Mouse (Mus musculus): Measurements from ENCODE around the gene Plekha1. TPM values are rescaled to one million over a fixed set of nuclear protein-coding genes. Genes with fewer than 3 reads are reported as not detected.

The Plekha1 gene
- polyA plus RNA-seq, 1 experiment from 2014 or later, result 21.3 TPM

DNA sequence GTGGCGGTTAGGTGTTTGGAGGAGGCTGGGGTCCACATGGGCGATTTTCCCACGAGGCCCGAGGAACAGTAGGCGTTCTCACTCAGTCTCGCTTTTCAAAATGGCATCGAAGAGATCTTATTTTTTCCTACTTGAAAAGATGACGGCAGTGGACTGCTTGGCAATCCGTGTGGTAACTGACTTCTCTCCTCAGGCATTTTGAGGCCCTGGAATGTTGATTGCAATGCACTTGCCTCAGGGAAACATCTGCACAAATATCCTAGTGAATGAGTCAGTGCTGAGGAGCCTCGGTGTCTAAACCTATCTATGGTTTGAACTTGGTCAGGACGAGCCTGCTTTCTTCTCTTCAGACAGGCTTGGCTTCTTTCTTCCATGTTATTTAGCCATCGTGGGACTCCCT lies 80.7 kb downstream of the Plekha1 start:
- Histone ChIP-seq H3K9me3 (ENCODE audit: control insufficient read depth, low read length) (no peaks in the 10 kb centered on the region), H3K27ac (replicated peaks; ENCODE audit: low read depth, low read length) (no peak overlapping the region), H3K27me3 (ENCODE audit: control insufficient read depth, insufficient read depth, low read length) (no peaks in the 10 kb centered on the region), H3K4me1 (ENCODE audit: control insufficient read depth, insufficient read depth, low read length) (no peaks in the 10 kb centered on the region), H3K36me3 (ENCODE audit: control insufficient read depth, insufficient read depth, low read length) (no peaks in the 10 kb centered on the region), H3K4me2 (ENCODE audit: low read depth, severe bottlenecking) (no peak overlapping the region), H3K4me3 (ENCODE audit: low read depth, low read length) (no peak overlapping the region), H3K9ac (ENCODE audit: low read length) (no peak overlapping the region)
- ATAC-seq (ENCODE audit: insufficient number of reproducible peaks, low FRiP score, low TSS enrichment, low read depth) (no peak), DNase-seq (ENCODE audit: low spot score) (no peak)
- WGBS, result 85% methylated on average over 12 of the region's 12 CpGs

- Histone ChIP-seq H3K4me2 (ENCODE audit: low read depth, severe bottlenecking) (no peak overlapping the region), H3K9ac (ENCODE audit: low read length) (no peak overlapping the region), H3K36me3 (ENCODE audit: control insufficient read depth, insufficient read depth, low read length) (no peaks in the 10 kb centered on the region), H3K4me3 (ENCODE audit: low read depth, low read length) (no peak overlapping the region), H3K9me3 (ENCODE audit: control insufficient read depth, low read length) (no peaks in the 10 kb centered on the region), H3K4me1 (ENCODE audit: control insufficient read depth, insufficient read depth, low read length) (no peaks in the 10 kb centered on the region), H3K27me3 (ENCODE audit: control insufficient read depth, insufficient read depth, low read length) (no peaks in the 10 kb centered on the region), H3K27ac (replicated peaks; ENCODE audit: low read depth, low read length) (no peak overlapping the region)
- DNase-seq (ENCODE audit: low spot score) (no peak), ATAC-seq (ENCODE audit: insufficient number of reproducible peaks, low FRiP score, low TSS enrichment, low read depth) (no peak)
- 68% methylated on average over 5 of the region's 5 CpGs for WGBS
These were observed 83.1 kb downstream of the Plekha1 start for GRCm38 (mm10) chr7:130948563-130949208.

- Histone ChIP-seq H3K9ac (ENCODE audit: low read length) (no peak overlapping the region), H3K27ac (replicated peaks; ENCODE audit: low read depth, low read length) (no peak overlapping the region), H3K4me1 (ENCODE audit: control insufficient read depth, insufficient read depth, low read length) (no peaks in the 10 kb centered on the region), H3K36me3 (ENCODE audit: control insufficient read depth, insufficient read depth, low read length) (no peaks in the 10 kb centered on the region), H3K4me2 (ENCODE audit: low read depth, severe bottlenecking) (no peak overlapping the region), H3K9me3 (ENCODE audit: control insufficient read depth, low read length) (no peaks in the 10 kb centered on the region), H3K4me3 (ENCODE audit: low read depth, low read length) (no peak overlapping the region), H3K27me3 (ENCODE audit: control insufficient read depth, insufficient read depth, low read length) (no peaks in the 10 kb centered on the region)
- DNase-seq (ENCODE audit: low spot score), result no peak
- WGBS, result 50% methylated on average over 8 of the region's 8 CpGs
- ATAC-seq (ENCODE audit: insufficient number of reproducible peaks, low FRiP score, low TSS enrichment, low read depth), result no peak
These were observed 83.8 kb downstream of the Plekha1 start for GRCm38 (mm10) chr7:130949331-130949751.

DNA sequence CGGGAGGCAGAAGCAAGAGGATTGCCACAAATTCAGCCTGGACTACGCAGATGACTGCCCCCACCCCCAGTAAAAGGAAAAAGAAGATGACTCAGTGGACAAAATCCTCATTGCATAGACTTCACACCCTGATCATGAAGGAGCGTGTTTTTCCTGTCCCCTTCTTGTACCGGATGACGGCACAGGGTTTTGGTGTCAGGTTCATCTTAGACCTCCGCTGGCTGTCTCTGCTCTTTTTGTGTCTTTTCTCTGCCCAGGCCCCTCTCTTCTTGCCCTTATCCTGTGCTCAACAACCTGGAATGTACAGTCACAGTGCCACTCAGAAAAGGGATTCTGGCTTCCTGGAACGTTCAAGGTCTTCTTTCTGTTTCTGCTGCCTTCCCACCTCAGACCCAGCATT lies 84.9 kb downstream of the Plekha1 start:
- Histone ChIP-seq H3K36me3 (ENCODE audit: control insufficient read depth, insufficient read depth, low read length) (no peaks in the 10 kb centered on the region), H3K27me3 (ENCODE audit: control insufficient read depth, insufficient read depth, low read length) (no peaks in the 10 kb centered on the region), H3K4me2 (ENCODE audit: low read depth, severe bottlenecking) (no peak overlapping the region), H3K4me1 (ENCODE audit: control insufficient read depth, insufficient read depth, low read length) (no peaks in the 10 kb centered on the region), H3K4me3 (ENCODE audit: low read depth, low read length) (no peak overlapping the region), H3K27ac (replicated peaks; ENCODE audit: low read depth, low read length) (no peak overlapping the region), H3K9ac (ENCODE audit: low read length) (no peak overlapping the region), H3K9me3 (ENCODE audit: control insufficient read depth, low read length) (no peaks in the 10 kb centered on the region)
- WGBS, result 92% methylated on average over 7 of the region's 7 CpGs
- no peak for DNase-seq (ENCODE audit: low spot score)
- no peak for ATAC-seq (ENCODE audit: insufficient number of reproducible peaks, low FRiP score, low TSS enrichment, low read depth)

- Histone ChIP-seq H3K4me2 (ENCODE audit: low read depth, severe bottlenecking) (no peak overlapping the region), H3K27ac (replicated peaks; ENCODE audit: low read depth, low read length) (no peak overlapping the region), H3K4me1 (ENCODE audit: control insufficient read depth, insufficient read depth, low read length) (no peaks in the 10 kb centered on the region), H3K9me3 (ENCODE audit: control insufficient read depth, low read length) (no peaks in the 10 kb centered on the region), H3K4me3 (ENCODE audit: low read depth, low read length) (no peak overlapping the region), H3K36me3 (ENCODE audit: control insufficient read depth, insufficient read depth, low read length) (no peaks in the 10 kb centered on the region), H3K9ac (ENCODE audit: low read length) (no peak overlapping the region), H3K27me3 (ENCODE audit: control insufficient read depth, insufficient read depth, low read length) (no peaks in the 10 kb centered on the region)
- ATAC-seq (ENCODE audit: insufficient number of reproducible peaks, low FRiP score, low TSS enrichment, low read depth) (no peak), DNase-seq (ENCODE audit: low spot score) (no peak)
- WGBS, result 92% methylated on average over 5 of the region's 5 CpGs
These were observed 85.4 kb downstream of the Plekha1 start for GRCm38 (mm10) chr7:130951004-130951403.

DNA sequence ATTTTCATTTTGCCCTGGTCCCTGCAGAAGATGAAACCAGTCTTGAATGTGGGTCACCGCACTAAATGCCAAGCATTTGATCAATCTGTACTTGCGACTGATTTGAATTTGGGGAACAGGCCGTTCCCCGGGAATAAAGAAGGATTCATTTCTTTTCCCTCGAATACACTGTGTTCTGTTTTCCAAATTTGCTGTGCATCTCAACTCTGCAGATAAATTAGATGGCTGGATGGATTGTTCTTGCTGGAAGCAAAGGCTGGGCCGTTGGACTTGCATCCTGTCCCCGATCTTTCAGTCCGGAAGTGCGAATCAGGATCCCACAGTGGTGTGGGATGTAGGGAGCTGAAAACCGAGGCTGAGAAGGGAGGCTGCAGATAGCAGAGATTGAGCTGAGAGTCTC lies 87.8 kb downstream of the Plekha1 start:
- Histone ChIP-seq H3K9ac (ENCODE audit: low read length) (no peak overlapping the region), H3K27me3 (ENCODE audit: control insufficient read depth, insufficient read depth, low read length) (no peaks in the 10 kb centered on the region), H3K4me1 (ENCODE audit: control insufficient read depth, insufficient read depth, low read length) (no peaks in the 10 kb centered on the region), H3K4me2 (ENCODE audit: low read depth, severe bottlenecking) (no peak overlapping the region), H3K4me3 (ENCODE audit: low read depth, low read length) (no peak overlapping the region), H3K36me3 (ENCODE audit: control insufficient read depth, insufficient read depth, low read length) (no peaks in the 10 kb centered on the region), H3K27ac (replicated peaks; ENCODE audit: low read depth, low read length) (no peak overlapping the region), H3K9me3 (ENCODE audit: control insufficient read depth, low read length) (no peaks in the 10 kb centered on the region)
- DNase-seq (ENCODE audit: low spot score) (no peak), ATAC-seq (ENCODE audit: insufficient number of reproducible peaks, low FRiP score, low TSS enrichment, low read depth) (no peak)
- WGBS, result 92% methylated on average over 10 of the region's 10 CpGs

DNA sequence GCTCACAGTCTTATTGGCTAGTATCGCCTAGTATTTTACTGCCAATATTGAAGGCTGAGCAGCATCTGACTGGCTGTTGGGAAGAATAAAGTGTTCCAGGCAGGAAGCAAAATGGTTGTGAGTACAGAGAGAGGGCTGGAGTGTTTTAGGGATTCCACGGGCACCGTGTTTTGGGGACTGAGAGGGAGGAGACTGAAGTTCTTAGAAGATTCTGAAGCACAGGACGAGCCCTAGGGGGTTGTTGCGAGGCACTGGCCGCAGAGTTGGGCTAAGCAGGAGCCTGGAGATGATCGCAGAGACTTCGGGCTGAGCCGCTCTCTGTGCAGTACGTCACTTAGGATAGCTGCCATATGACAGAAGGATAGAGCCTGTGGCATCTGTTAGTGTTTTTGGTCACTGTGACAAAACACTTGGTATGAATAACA lies 88.6 kb downstream of the Plekha1 start:
- Histone ChIP-seq H3K4me3 (ENCODE audit: low read depth, low read length) (no peak overlapping the region), H3K27me3 (ENCODE audit: control insufficient read depth, insufficient read depth, low read length) (no peaks in the 10 kb centered on the region), H3K36me3 (ENCODE audit: control insufficient read depth, insufficient read depth, low read length) (no peaks in the 10 kb centered on the region), H3K9me3 (ENCODE audit: control insufficient read depth, low read length) (no peaks in the 10 kb centered on the region), H3K4me2 (ENCODE audit: low read depth, severe bottlenecking) (no peak overlapping the region), H3K4me1 (ENCODE audit: control insufficient read depth, insufficient read depth, low read length) (no peaks in the 10 kb centered on the region), H3K9ac (ENCODE audit: low read length) (no peak overlapping the region), H3K27ac (replicated peaks; ENCODE audit: low read depth, low read length) (no peak overlapping the region)
- 87% methylated on average over 10 of the region's 10 CpGs for WGBS
- no peak for DNase-seq (ENCODE audit: low spot score)
- ATAC-seq (ENCODE audit: insufficient number of reproducible peaks, low FRiP score, low TSS enrichment, low read depth), result no peak

DNA sequence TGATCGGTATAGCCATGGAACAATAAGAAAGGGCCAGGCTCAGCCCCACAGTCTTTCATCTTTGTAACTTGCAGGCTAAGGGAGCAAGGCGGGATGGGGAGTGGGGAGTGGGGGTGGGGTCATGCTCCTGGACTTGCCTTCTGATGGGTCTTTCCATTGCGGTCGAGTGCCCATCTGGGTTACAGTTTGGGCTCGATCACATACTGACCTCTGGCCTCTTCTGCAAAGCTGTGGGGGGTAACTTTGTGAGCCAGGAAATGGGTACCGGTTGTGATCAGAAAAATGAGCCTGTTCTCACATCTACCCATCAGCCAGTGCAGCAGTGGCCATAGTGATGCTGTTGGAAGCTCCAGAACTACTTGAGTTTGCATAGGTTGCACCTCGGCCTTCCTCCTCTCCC lies 93.0 kb downstream of the Plekha1 start:
- Histone ChIP-seq H3K4me3 (ENCODE audit: low read depth, low read length) (no peak overlapping the region), H3K27ac (replicated peaks; ENCODE audit: low read depth, low read length) (no peak overlapping the region), H3K4me2 (ENCODE audit: low read depth, severe bottlenecking) (no peak overlapping the region), H3K9me3 (ENCODE audit: control insufficient read depth, low read length) (no peaks in the 10 kb centered on the region), H3K9ac (ENCODE audit: low read length) (no peak overlapping the region), H3K27me3 (ENCODE audit: control insufficient read depth, insufficient read depth, low read length) (no peaks in the 10 kb centered on the region), H3K4me1 (ENCODE audit: control insufficient read depth, insufficient read depth, low read length) (no peaks in the 10 kb centered on the region), H3K36me3 (ENCODE audit: control insufficient read depth, insufficient read depth, low read length) (no peaks in the 10 kb centered on the region)
- ATAC-seq (ENCODE audit: insufficient number of reproducible peaks, low FRiP score, low TSS enrichment, low read depth) (no peak), DNase-seq (ENCODE audit: low spot score) (no peak)
- WGBS, result 64% methylated on average over 7 of the region's 7 CpGs

GRCm38 (mm10) chr7:130959868-130960267 lies 94.3 kb downstream of the Plekha1 start:
- no peak overlapping the region for H3K27ac ChIP-seq (replicated peaks; ENCODE audit: low read depth, low read length)
- WGBS, result 19% methylated on average over 7 of the region's 7 CpGs

More at GRCm38 (mm10) chr7:130959868-130960267, 94.3 kb downstream of the Plekha1 start:
- no peak overlapping the region for H3K9ac ChIP-seq (ENCODE audit: low read length)
- no peaks in the 10 kb centered on the region for H3K27me3 ChIP-seq (ENCODE audit: control insufficient read depth, insufficient read depth, low read length)
- H3K4me3 ChIP-seq (ENCODE audit: low read depth, low read length), result no peak overlapping the region
- H3K4me1 ChIP-seq (ENCODE audit: control insufficient read depth, insufficient read depth, low read length), result peaks cover 3% of the 10 kb centered on the region; the same call in 1 of the 2 replicates
- no peaks in the 10 kb centered on the region for H3K9me3 ChIP-seq (ENCODE audit: control insufficient read depth, low read length)
- DNase-seq (ENCODE audit: low spot score), result no peak
- H3K4me2 ChIP-seq (ENCODE audit: low read depth, severe bottlenecking), result no peak overlapping the region
- ATAC-seq (ENCODE audit: insufficient number of reproducible peaks, low FRiP score, low TSS enrichment, low read depth), result no peak
- H3K36me3 ChIP-seq (ENCODE audit: control insufficient read depth, insufficient read depth, low read length), result no peaks in the 10 kb centered on the region
